In the genomic region with DNA sequence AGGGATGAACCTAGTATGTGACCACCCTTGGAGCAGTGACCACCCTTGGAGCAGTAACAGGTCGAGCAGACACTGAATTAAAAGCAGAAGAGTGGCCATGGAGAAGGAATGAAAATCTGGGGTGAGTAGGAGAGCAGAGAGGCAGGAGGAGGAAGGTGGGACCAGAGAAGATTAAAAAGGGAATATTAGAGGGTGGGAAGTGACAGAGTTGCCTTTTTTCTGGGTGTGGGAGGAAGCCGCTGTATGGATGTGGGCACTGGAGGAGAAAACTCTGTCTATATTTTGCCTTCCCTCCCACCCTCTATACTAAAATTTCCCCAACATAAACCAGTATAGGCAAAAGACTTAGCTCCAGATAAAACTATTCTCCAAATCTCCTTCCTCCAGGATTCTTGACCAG, we compare ENCODE assay signal across 17 mouse cellular contexts. TPM values are rescaled to one million over a fixed set of nuclear protein-coding genes. Genes with fewer than 3 reads are reported as not detected.
DNase-seq lines count a peak whose midpoint lies in the region.
"Had no signal": no experiment of that assay in that cellular context is flagged by ENCODE, and none has a peak within 500 bp of the region (broad histone marks: within the 10 kb centered on the region; RNA-seq: fewer than 3 reads in every experiment).

No protein-coding gene starts in this region.

- peak; percentile 26 for DNase-seq in left cerebral cortex, adult 11 months (ENCODE audit: low spot score)
- no peak for DNase-seq in left cerebral cortex, postnatal 10 days (ENCODE audit: extremely low spot score in 1 of 2, low spot score in 2 of 2)
- DNase-seq in right cerebral cortex, postnatal 36 days (ENCODE audit: low spot score in 2 of 2), result peak; percentile 13 to 58
- no peak for DNase-seq in right cerebral cortex, postnatal 14 days
- DNase-seq in left cerebral cortex, postnatal 25 days (ENCODE audit: low spot score in 2 of 2), result peak; percentile 26 to 89
- DNase-seq in adrenal gland, postnatal 14 days, result no peak
- DNase-seq: adrenal gland, adult 2 months; cerebellum, adult 11 months; cerebellum, adult 8-10 months; cerebellum, postnatal 14 days; gastrocnemius, adult 2 months; gastrocnemius, postnatal 25 days had no signal

- intact Hi-C loops in left cerebral cortex, postnatal 10 days (cut with DNase I), result no loop called here
- intact Hi-C loops in left cerebral cortex, postnatal 25 days (cut with DNase I), result no loop called here

RNA-seq across cellular contexts. Expression of gene Olfr464, which starts 0.5 kb away (rescaled TPM):
- under 1 TPM in 1 of 2 experiments, not detected in 1; 0.22 TPM for total RNA-seq in left cerebral cortex, postnatal 10 days (2021)
- 1 to 10 TPM; 3.0 to 3.7 TPM for total RNA-seq in left cerebral cortex, postnatal 25 days (2021)
- total RNA-seq in adrenal gland, postnatal 14 days (2021), result not detected in 2 replicates
- total RNA-seq: adrenal gland, adult 2 months; adrenal gland, postnatal 36 days; ES-E14; gastrocnemius, adult 2 months; gastrocnemius, postnatal 25 days; granulocyte monocyte progenitor cell, adult 5-6 weeks; heart, adult 8-10 months; heart, postnatal 25 days had no signal

RNA-seq across cellular contexts. Expression of gene Olfr463, which starts 23.1 kb away (rescaled TPM):
- total RNA-seq in left cerebral cortex, postnatal 10 days (2021), result not detected
- total RNA-seq in left cerebral cortex, postnatal 25 days (2021), result not detected
- not detected in 2 replicates for total RNA-seq in adrenal gland, postnatal 14 days (2021)
- total RNA-seq: adrenal gland, adult 2 months; adrenal gland, postnatal 36 days; ES-E14; gastrocnemius, adult 2 months; gastrocnemius, postnatal 25 days; granulocyte monocyte progenitor cell, adult 5-6 weeks; heart, adult 8-10 months; heart, postnatal 25 days had no signal

RNA-seq across cellular contexts. Expression of gene Olfr462, which starts 28.2 kb away (rescaled TPM):
- not detected for total RNA-seq in left cerebral cortex, postnatal 10 days (2021)
- not detected for total RNA-seq in left cerebral cortex, postnatal 25 days (2021)
- total RNA-seq in adrenal gland, postnatal 14 days (2021), result not detected in 2 replicates
- total RNA-seq: adrenal gland, adult 2 months; adrenal gland, postnatal 36 days; ES-E14; gastrocnemius, adult 2 months; gastrocnemius, postnatal 25 days; granulocyte monocyte progenitor cell, adult 5-6 weeks; heart, adult 8-10 months; heart, postnatal 25 days had no signal

RNA-seq across cellular contexts. Expression of gene Epx, which starts 45.0 kb away (rescaled TPM):
- under 1 TPM; 0.36 to 0.77 TPM for total RNA-seq in left cerebral cortex, postnatal 10 days (2021)
- under 1 TPM in 1 of 2 experiments, not detected in 1; 0.39 TPM for total RNA-seq in left cerebral cortex, postnatal 25 days (2021)
- total RNA-seq in adrenal gland, postnatal 14 days (2021), result 0.63 TPM in 1 of 2 replicates, not detected in the other
- total RNA-seq: adrenal gland, adult 2 months; adrenal gland, postnatal 36 days; gastrocnemius, adult 2 months; gastrocnemius, postnatal 25 days; heart, adult 8-10 months; heart, postnatal 25 days had no signal

Comparison
In these comparisons a context has a peak if more than half of its experiments do, and no peak if none do; other contexts are left out.
1. DNase-seq: peak in left cerebral cortex, adult 11 months (single experiment), right cerebral cortex, postnatal 36 days (2 of 2) and left cerebral cortex, postnatal 25 days (2 of 2); none in left cerebral cortex, postnatal 10 days (0 of 2), right cerebral cortex, postnatal 14 days (single experiment) and adrenal gland, postnatal 14 days (single experiment).